Mouse (Mus musculus) CH12.LX (cell line): ENCODE data around the gene Gss. TPM values are rescaled to one million over a fixed set of nuclear protein-coding genes. Genes with fewer than 3 reads are reported as not detected.
A peak's percentile ranks its signal among the peaks of the same experiment; 100 is the strongest.

ENCODE experiments used
- DNase-seq: peaks from one replicate; pipeline ENCODE4 v3.0.0-alpha.2; 2013; ENCODE audit errors: extremely low read depth
- H3K27ac ChIP-seq: 2 replicates; pipeline ENCODE4 v1.5.1; 2012; ENCODE audit warnings: low read depth, mild to moderate bottlenecking, control low read depth, moderate library complexity; ENCODE audit not compliant: insufficient read depth
- H3K27me3 ChIP-seq: replicated peaks from 2 replicates; pipeline ENCODE3; 2012; ENCODE audit warnings: inconsistent platforms
- H3K36me3 ChIP-seq, 2 experiments: replicated peaks in 1 of 2; 2 replicates each; pipeline versions ENCODE3 to v1.6.1; 2012; ENCODE audit warnings: inconsistent platforms in 1 of 2, low read length in 1 of 2, mild to moderate bottlenecking in 1 of 2, mixed read lengths in 1 of 2, moderate library complexity in 1 of 2; ENCODE audit not compliant: control insufficient read depth in 1 of 2, insufficient read depth in 1 of 2
- H3K4me1 ChIP-seq, 2 experiments: 2 replicates each; pipeline ENCODE4 v1.6.1; 2012; ENCODE audit warnings: inconsistent platforms in 1 of 2, moderate library complexity in 1 of 2; ENCODE audit not compliant: insufficient read depth in 2 of 2, control insufficient read depth in 1 of 2
- H3K4me2 ChIP-seq: 2 replicates; pipeline ENCODE4 v1.6.1; 2012; ENCODE audit warnings: low read depth, mild to moderate bottlenecking, control low read depth; ENCODE audit not compliant: poor library complexity, insufficient read depth, severe bottlenecking
- H3K4me3 ChIP-seq, 3 experiments: fragments of 150-350 bp in 1 of 3; sonication (generic) in 1 of 3; replicated peaks in 1 of 3; 2 replicates each; pipeline versions ENCODE3 to v1.5.1; 2011 to 2012; ENCODE audit warnings: low read depth in 2 of 3, low read length in 2 of 3, mild to moderate bottlenecking in 2 of 3, moderate library complexity in 2 of 3, control low read depth in 1 of 3, improper control_type of control experiment in 1 of 3, inconsistent platforms in 1 of 3, mixed read lengths in 1 of 3; ENCODE audit not compliant: poor library complexity in 1 of 3
- H3K79me2 ChIP-seq: replicated peaks from 2 replicates; pipeline ENCODE4 v1.6.1; 2012; ENCODE audit warnings: mild to moderate bottlenecking, moderate library complexity; ENCODE audit not compliant: control insufficient read depth, poor library complexity, insufficient read depth, severe bottlenecking; ENCODE audit errors: extremely low read depth
- H3K9ac ChIP-seq: 2 replicates; pipeline ENCODE4 v1.6.1; 2012; ENCODE audit warnings: low read depth, mild to moderate bottlenecking, control low read depth, moderate library complexity; ENCODE audit not compliant: insufficient read depth
- H3K9me3 ChIP-seq: replicated peaks from 2 replicates; pipeline ENCODE3; 2012; ENCODE audit warnings: low read length, inconsistent platforms, mixed read lengths
- BHLHE40 ChIP-seq: IDR thresholded peaks from 2 replicates; pipeline ENCODE4 v1.6.1; 2011; ENCODE audit warnings: mild to moderate bottlenecking, low read depth, low read length, improper control_type of control experiment
- ELF1 ChIP-seq: IDR thresholded peaks from 2 replicates; pipeline ENCODE4 v1.6.1; 2014; ENCODE audit warnings: low read depth, mild to moderate bottlenecking, inconsistent platforms, low read length, improper control_type of control experiment
- IRF4 ChIP-seq: IDR thresholded peaks from 2 replicates; pipeline ENCODE4 v1.6.1; 2014; ENCODE audit warnings: low read depth, mild to moderate bottlenecking, inconsistent platforms, low read length, improper control_type of control experiment
- JUN ChIP-seq: IDR thresholded peaks from 2 replicates; pipeline ENCODE4 v1.6.1; 2011; ENCODE audit warnings: low read depth, mild to moderate bottlenecking, low read length, improper control_type of control experiment, moderate library complexity; ENCODE audit not compliant: insufficient read depth
- JUND ChIP-seq: conservative IDR thresholded peaks from 2 replicates; pipeline ENCODE4 v1.6.1; 2011; ENCODE audit warnings: low read depth, low read length, improper control_type of control experiment
- MAX ChIP-seq: IDR thresholded peaks from 2 replicates; pipeline ENCODE4 v1.6.1; 2011; ENCODE audit warnings: low read length, improper control_type of control experiment
- MAZ ChIP-seq: IDR thresholded peaks from 2 replicates; pipeline ENCODE4 v1.6.1; 2012; ENCODE audit warnings: low read depth, mild to moderate bottlenecking, inconsistent platforms, low read length, improper control_type of control experiment, moderate library complexity
- MEF2A ChIP-seq: IDR thresholded peaks from 2 replicates; pipeline ENCODE4 v1.6.1; 2014; ENCODE audit warnings: low read depth, mild to moderate bottlenecking, inconsistent platforms, low read length, improper control_type of control experiment, borderline replicate concordance
- MXI1 ChIP-seq: IDR thresholded peaks from 2 replicates; pipeline ENCODE4 v1.6.1; 2011; ENCODE audit warnings: mild to moderate bottlenecking, low read depth, low read length, improper control_type of control experiment
- NELFE ChIP-seq: IDR thresholded peaks from 2 replicates; pipeline ENCODE4 v1.6.1; 2011; ENCODE audit warnings: low read depth, low read length, improper control_type of control experiment
- NRF1 ChIP-seq: IDR thresholded peaks from 2 replicates; pipeline ENCODE4 v1.6.1; 2014; ENCODE audit warnings: low read depth, mild to moderate bottlenecking, inconsistent platforms, low read length, improper control_type of control experiment, moderate library complexity
- PAX5 ChIP-seq: IDR thresholded peaks from 2 replicates; pipeline ENCODE4 v1.6.1; 2012; ENCODE audit warnings: low read length, inconsistent platforms, mixed read lengths
- POLR2AphosphoS2 ChIP-seq: IDR thresholded peaks from 2 replicates; pipeline ENCODE4 v1.6.1; 2011; ENCODE audit warnings: low read depth, low read length, improper control_type of control experiment
- RAD21 ChIP-seq: IDR thresholded peaks from 2 replicates; pipeline ENCODE4 v1.6.1; 2011; ENCODE audit warnings: low read depth, mild to moderate bottlenecking, low read length, improper control_type of control experiment, moderate library complexity
- RCOR1 ChIP-seq: conservative IDR thresholded peaks from 2 replicates; pipeline ENCODE4 v1.6.1; 2012; ENCODE audit warnings: low read depth, mild to moderate bottlenecking, inconsistent platforms, low read length, improper control_type of control experiment
- SIN3A ChIP-seq: IDR thresholded peaks from 2 replicates; pipeline ENCODE4 v1.6.1; 2012; ENCODE audit warnings: low read length, improper control_type of control experiment, inconsistent platforms
- SMC3 ChIP-seq: IDR thresholded peaks from 2 replicates; pipeline ENCODE4 v1.6.1; 2011; ENCODE audit warnings: low read depth, low read length, improper control_type of control experiment
- TBP ChIP-seq: conservative IDR thresholded peaks from 2 replicates; pipeline ENCODE4 v1.6.1; 2011; ENCODE audit warnings: low read depth, low read length, improper control_type of control experiment
- TCF12 ChIP-seq: IDR thresholded peaks from 2 replicates; pipeline ENCODE4 v1.6.1; 2014; ENCODE audit warnings: low read depth, mild to moderate bottlenecking, inconsistent platforms, low read length, improper control_type of control experiment
- UBTF ChIP-seq: IDR thresholded peaks from 2 replicates; pipeline ENCODE4 v1.6.1; 2012; ENCODE audit warnings: low read depth, mild to moderate bottlenecking, inconsistent platforms, low read length, improper control_type of control experiment, moderate library complexity
- USF1 ChIP-seq: IDR thresholded peaks from 2 replicates; pipeline ENCODE4 v1.6.1; 2014; ENCODE audit warnings: low read depth, mild to moderate bottlenecking, inconsistent platforms, low read length, improper control_type of control experiment
- USF2 ChIP-seq: conservative IDR thresholded peaks from 2 replicates; pipeline ENCODE4 v1.6.1; 2011; ENCODE audit warnings: low read depth, low read length, improper control_type of control experiment
- ZC3H11A ChIP-seq: IDR thresholded peaks from 2 replicates; pipeline ENCODE4 v1.6.1; 2012; ENCODE audit warnings: low read depth, mild to moderate bottlenecking, inconsistent platforms, low read length, improper control_type of control experiment
- ZKSCAN1 ChIP-seq: IDR thresholded peaks from 2 replicates; pipeline ENCODE4 v1.6.1; 2012; ENCODE audit warnings: low read depth, inconsistent platforms, low read length, improper control_type of control experiment, borderline replicate concordance
- dilution Hi-C: fragments of 300-500 bp; cut with MboI; formaldehyde crosslinking; loops from 2 replicates; pipeline ENCODE4 v1.14.3; 2020; ENCODE audit warnings: low sequenced_read_pairs; ENCODE audit not compliant: extremely low pct_unique_long_range_greater_than_20kb, extremely low pct_ligation_motif_present
- in situ Hi-C: fragments of 300-500 bp; cut with MboI; formaldehyde crosslinking; loops from 3 replicates; pipeline ENCODE4 v1.14.3; 2019; ENCODE audit warnings: low sequenced_read_pairs, low pct_ligation_motif_present, low pct_unique_long_range_greater_than_20kb, mixed read lengths
- polyA plus RNA-seq: library from polyadenylated mRNA; unstranded; fragments of >175 nt; gene quantifications from 2 replicates; pipeline ENCODE4 v1.2.1, GENCODE M21; 2012; ENCODE audit warnings: low read depth; ENCODE audit not compliant: insufficient read length
- total RNA-seq, 2 experiments: library from RNA; depleted of rRNA; stranded (reverse); fragments of 300-350 nt in 1 of 2; fragments of >200 nt in 1 of 2; gene quantifications; 2 replicates each; pipeline ENCODE4 v1.2.3; 2012 to 2014

Gss gene
- total and polyA plus RNA-seq, 3 experiments = 17.3 to 21.9 (median 18.0) TPM

- Histone ChIP-seq H3K4me2 (no peak overlapping the region), H3K4me3 (no peak overlapping the region), H3K36me3 (no peaks in the 10 kb centered on the region), H3K79me2 (no peaks in the 10 kb centered on the region), H3K9ac (no peak overlapping the region), H3K4me1 (peaks cover 8 to 13% of the 10 kb centered on the region in 2 experiments), H3K9me3 (no peaks in the 10 kb centered on the region), H3K27me3 (peaks cover 43% of the 10 kb centered on the region), H3K27ac (no peak overlapping the region)
- dilution Hi-C loops (no loop called here), in situ Hi-C loops (no loop called here)
- no peak for DNase-seq
- no peak for TF ChIP-seq SIN3A
- TF ChIP-seq NRF1 = no peak
- TF ChIP-seq NELFE = no peak
- TF ChIP-seq JUND = no peak
- TF ChIP-seq JUN = no peak
- no peak for TF ChIP-seq PAX5
- no peak for TF ChIP-seq TCF12
- no peak for TF ChIP-seq RAD21
- TF ChIP-seq RCOR1 = no peak
- no peak for TF ChIP-seq MEF2A
- TF ChIP-seq POLR2AphosphoS2 = no peak
- TF ChIP-seq BHLHE40 = no peak
- no peak for TF ChIP-seq SMC3
- no peak for TF ChIP-seq ZKSCAN1
- no peak for TF ChIP-seq UBTF
- TF ChIP-seq, all 38 proteins: peak for 0
These were observed 2.9 kb upstream of the Gss start for GRCm38 (mm10) chr2:155595516-155595915.

- Histone ChIP-seq H3K36me3 (peaks cover 0 to 3% of the 10 kb centered on the region in 2 experiments), H3K27me3 (peaks cover 30% of the 10 kb centered on the region), H3K79me2 (no peaks in the 10 kb centered on the region), H3K4me3 (peak overlapping the region; percentile 51 to 85 (median 74)), H3K4me2 (peak overlapping the region; percentile 38), H3K9me3 (no peaks in the 10 kb centered on the region)
- dilution Hi-C loops (no loop called here), in situ Hi-C loops (loop anchor here (5.0 kb wide), 1 partner anchor 76 kb away; the partner anchor contains the start of genes Acss2 and Ggt7)
- no peak for DNase-seq
- TF ChIP-seq ZC3H11A (no peak), ELF1 (0 out of 2 replicates have a peak, but pooled peaks have one; percentile 1), TBP (no peak), TCF12 (no peak), NELFE (no peak; the same call in 1 of the 2 replicates), SMC3 (no peak), MAX (no peak), USF2 (no peak), USF1 (no peak), BHLHE40 (no peak), MXI1 (no peak; the same call in 1 of the 2 replicates), IRF4 (peak; percentile 1; the same call in 1 of the 2 replicates), NRF1 (no peak), POLR2AphosphoS2 (0 out of 2 replicates have a peak, but pooled peaks have one; percentile 47), RCOR1 (no peak), MAZ (peak; percentile 9; the same call in 1 of the 2 replicates)
- TF ChIP-seq, all 38 proteins: peak for 4
- Histone ChIP-seq H3K4me1 (peaks cover 8 to 13% of the 10 kb centered on the region in 2 experiments), H3K9ac (peak overlapping the region; percentile 33), H3K27ac (no peak overlapping the region)
These were observed 259 bp upstream of the Gss start for GRCm38 (mm10) chr2:155592854-155593283.
